Mouse (Mus musculus): ENCODE data around the gene Rpl15. TPM values are rescaled to one million over a fixed set of nuclear protein-coding genes. Genes with fewer than 3 reads are reported as not detected.
A peak's percentile ranks its signal among the peaks of the same experiment; 100 is the strongest.

Gene Rpl15
- polyA plus RNA-seq, 1 experiment from 2014 or later, result 262 TPM

GRCm38 (mm10) chr14:18263427-18263826 lies 7.8 kb downstream of the Rpl15 start:
- Histone ChIP-seq H3K9ac (ENCODE audit: low read depth, low read length) (no peak overlapping the region), H3K9me3 (ENCODE audit: control insufficient read depth) (no peaks in the 10 kb centered on the region), H3K36me3 (ENCODE audit: control insufficient read depth, insufficient read depth) (peaks cover 11% of the 10 kb centered on the region; the same call in 1 of the 2 replicates), H3K27me3 (replicated peaks; ENCODE audit: control insufficient read depth, insufficient read depth, low read length) (no peaks in the 10 kb centered on the region), H3K4me1 (replicated peaks; ENCODE audit: control insufficient read depth, insufficient read depth, low read length) (no peaks in the 10 kb centered on the region), H3K4me2 (replicated peaks; ENCODE audit: low read depth) (no peak overlapping the region), H3K27ac (ENCODE audit: low read depth, low read length) (no peak overlapping the region), H3K4me3 (ENCODE audit: low read depth, low read length) (no peak overlapping the region)
- WGBS, result 55% methylated on average over 4 of the region's 4 CpGs
- no peak for TF ChIP-seq CTCF (IDR thresholded peaks at IDR 0.05; ENCODE audit: low read depth)
- no peak for ATAC-seq

GRCm38 (mm10) chr14:18261203-18261602 lies 10.0 kb downstream of the Rpl15 start:
- Histone ChIP-seq H3K36me3 (ENCODE audit: control insufficient read depth, insufficient read depth) (no peaks in the 10 kb centered on the region), H3K9ac (ENCODE audit: low read depth, low read length) (no peak overlapping the region), H3K9me3 (ENCODE audit: control insufficient read depth) (no peaks in the 10 kb centered on the region), H3K4me2 (replicated peaks; ENCODE audit: low read depth) (no peak overlapping the region), H3K4me1 (replicated peaks; ENCODE audit: control insufficient read depth, insufficient read depth, low read length) (no peaks in the 10 kb centered on the region), H3K27ac (ENCODE audit: low read depth, low read length) (no peak overlapping the region), H3K27me3 (replicated peaks; ENCODE audit: control insufficient read depth, insufficient read depth, low read length) (no peaks in the 10 kb centered on the region), H3K4me3 (ENCODE audit: low read depth, low read length) (no peak overlapping the region)
- no peak for TF ChIP-seq CTCF (IDR thresholded peaks at IDR 0.05; ENCODE audit: low read depth)
- no peak for ATAC-seq
- 88% methylated on average over 3 of the region's 3 CpGs for WGBS

DNA sequence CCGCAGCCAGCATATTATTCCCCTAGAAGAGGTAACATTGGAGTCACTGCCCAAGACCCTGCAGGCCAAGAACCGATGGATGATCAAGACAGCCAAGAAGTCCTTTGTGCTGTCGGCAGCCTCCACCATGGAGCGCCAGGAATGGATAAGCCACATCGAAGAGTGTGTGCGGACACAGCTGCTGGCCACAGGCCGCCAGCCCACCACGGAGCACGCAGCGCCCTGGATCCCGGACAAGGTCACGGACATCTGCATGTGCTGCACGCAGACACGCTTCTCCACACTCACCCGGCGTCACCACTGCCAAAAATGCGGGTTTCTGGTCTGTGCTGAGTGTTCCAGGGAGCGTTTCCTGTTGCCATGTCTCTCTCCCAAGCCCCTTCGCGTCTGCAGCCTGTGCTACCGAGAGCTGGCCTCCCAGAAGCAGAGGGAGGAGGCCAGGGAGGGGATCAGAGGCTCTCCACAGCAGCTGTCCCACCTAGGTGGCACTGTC lies 28.5 kb downstream of the Rpl15 start:
- WGBS, result 84% methylated on average over 21 of the region's 21 CpGs
- no peak for ATAC-seq
- Histone ChIP-seq H3K4me3 (ENCODE audit: low read depth, low read length) (no peak overlapping the region), H3K27ac (ENCODE audit: low read depth, low read length) (no peak overlapping the region), H3K9ac (ENCODE audit: low read depth, low read length) (no peak overlapping the region), H3K9me3 (ENCODE audit: control insufficient read depth) (no peaks in the 10 kb centered on the region), H3K4me2 (replicated peaks; ENCODE audit: low read depth) (no peak overlapping the region), H3K36me3 (ENCODE audit: control insufficient read depth, insufficient read depth) (no peaks in the 10 kb centered on the region), H3K27me3 (replicated peaks; ENCODE audit: control insufficient read depth, insufficient read depth, low read length) (no peaks in the 10 kb centered on the region), H3K4me1 (replicated peaks; ENCODE audit: control insufficient read depth, insufficient read depth, low read length) (no peaks in the 10 kb centered on the region)
- TF ChIP-seq CTCF (IDR thresholded peaks at IDR 0.05; ENCODE audit: low read depth), result no peak

GRCm38 (mm10) chr14:18241786-18242185 lies 29.4 kb downstream of the Rpl15 start:
- Histone ChIP-seq H3K4me3 (ENCODE audit: low read depth, low read length) (no peak overlapping the region), H3K27ac (ENCODE audit: low read depth, low read length) (no peak overlapping the region), H3K4me1 (replicated peaks; ENCODE audit: control insufficient read depth, insufficient read depth, low read length) (no peaks in the 10 kb centered on the region), H3K9me3 (ENCODE audit: control insufficient read depth) (no peaks in the 10 kb centered on the region), H3K27me3 (replicated peaks; ENCODE audit: control insufficient read depth, insufficient read depth, low read length) (no peaks in the 10 kb centered on the region), H3K36me3 (ENCODE audit: control insufficient read depth, insufficient read depth) (no peaks in the 10 kb centered on the region), H3K9ac (ENCODE audit: low read depth, low read length) (no peak overlapping the region), H3K4me2 (replicated peaks; ENCODE audit: low read depth) (no peak overlapping the region)
- no peak for TF ChIP-seq CTCF (IDR thresholded peaks at IDR 0.05; ENCODE audit: low read depth)
- no peak for ATAC-seq
- 87% methylated on average over 4 of the region's 4 CpGs for WGBS

DNA sequence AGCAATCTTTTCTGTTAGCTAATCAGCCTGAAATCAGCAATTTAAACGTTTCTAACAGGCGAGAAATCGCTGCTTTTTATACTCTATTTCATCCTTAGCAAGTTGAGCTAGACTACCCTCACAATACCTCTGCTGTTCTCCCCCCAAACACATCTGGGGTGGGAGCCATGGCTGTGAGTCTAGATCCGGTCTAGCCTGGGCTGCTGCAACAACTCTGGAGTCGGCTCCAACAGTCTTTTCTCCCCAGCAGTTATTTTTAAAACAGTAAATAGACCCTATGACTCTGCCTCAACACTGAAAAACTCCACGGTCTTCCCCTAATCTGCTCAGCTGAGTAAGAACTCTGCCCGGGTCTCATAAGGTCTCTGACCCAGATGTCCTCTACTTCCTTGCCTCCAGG lies 31.1 kb downstream of the Rpl15 start:
- Histone ChIP-seq H3K9ac (ENCODE audit: low read depth, low read length) (no peak overlapping the region), H3K4me3 (ENCODE audit: low read depth, low read length) (no peak overlapping the region), H3K4me1 (replicated peaks; ENCODE audit: control insufficient read depth, insufficient read depth, low read length) (no peaks in the 10 kb centered on the region), H3K4me2 (replicated peaks; ENCODE audit: low read depth) (no peak overlapping the region), H3K27me3 (replicated peaks; ENCODE audit: control insufficient read depth, insufficient read depth, low read length) (no peaks in the 10 kb centered on the region), H3K9me3 (ENCODE audit: control insufficient read depth) (no peaks in the 10 kb centered on the region), H3K27ac (ENCODE audit: low read depth, low read length) (no peak overlapping the region), H3K36me3 (ENCODE audit: control insufficient read depth, insufficient read depth) (no peaks in the 10 kb centered on the region)
- 63% methylated on average over 7 of the region's 7 CpGs for WGBS
- ATAC-seq, result no peak
- TF ChIP-seq CTCF (IDR thresholded peaks at IDR 0.05; ENCODE audit: low read depth), result no peak

DNA sequence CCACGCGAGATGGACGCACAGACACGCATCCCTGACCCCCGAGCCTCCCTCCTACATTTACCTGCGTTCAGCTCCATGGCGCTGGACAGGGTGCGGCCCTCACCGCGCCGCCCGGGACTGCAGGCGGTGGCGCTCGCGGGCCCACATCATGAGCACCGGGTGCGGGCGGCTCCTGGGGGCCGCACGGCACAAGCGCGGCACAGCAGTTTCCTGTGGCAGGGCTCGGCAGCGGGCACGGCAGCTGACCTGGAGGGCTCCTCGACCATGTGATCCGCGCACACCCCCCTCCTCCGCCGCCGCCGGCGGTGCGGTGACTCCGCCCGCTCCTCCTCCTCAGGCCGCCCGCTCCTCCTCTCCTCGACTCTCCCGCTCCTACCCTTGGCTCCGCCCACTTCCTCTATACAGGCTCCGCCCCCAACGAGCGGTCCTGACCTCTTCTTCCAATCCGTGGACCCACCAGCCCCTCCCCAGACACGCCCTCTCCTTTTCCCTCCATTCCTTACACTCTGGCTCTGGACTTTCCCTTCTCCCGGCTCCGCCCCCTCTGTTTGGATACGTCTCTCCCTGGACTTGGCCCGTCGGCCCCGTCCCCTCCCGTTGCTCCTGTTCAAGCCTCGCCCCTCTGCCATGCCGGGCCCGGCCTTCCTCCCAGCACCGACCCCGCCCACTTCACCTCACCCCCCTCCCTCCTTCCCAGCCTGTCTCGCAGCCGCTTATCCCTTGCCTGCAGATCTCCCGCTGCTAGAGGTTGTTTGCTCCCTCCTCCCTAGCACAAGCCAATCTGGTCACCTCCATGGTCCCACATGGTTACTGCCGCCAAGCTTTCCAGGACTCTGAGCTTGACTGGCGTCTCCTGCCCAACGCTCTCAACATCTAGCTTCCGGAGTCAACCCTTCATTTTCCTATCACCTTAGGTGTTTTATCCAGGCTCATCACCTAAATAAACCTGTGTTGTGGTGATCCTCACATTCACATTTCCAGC lies 32.1 kb downstream of the Rpl15 start, which contains the start of gene Nr1d2:
Nr1d2 (minus strand) TSS at position 378 of the 982 bp plus-strand sequence.
- Histone ChIP-seq H3K4me3 (ENCODE audit: low read depth, low read length) (peak within 1 kb of the TSS; percentile 72), H3K36me3 (ENCODE audit: control insufficient read depth, insufficient read depth) (no peaks in the 10 kb centered on the region), H3K9ac (ENCODE audit: low read depth, low read length) (peak within 1 kb of the TSS; percentile 82), H3K27ac (ENCODE audit: low read depth, low read length) (peak within 1 kb of the TSS; percentile 95), H3K4me1 (replicated peaks; ENCODE audit: control insufficient read depth, insufficient read depth, low read length) (no peaks in the 10 kb centered on the region), H3K27me3 (replicated peaks; ENCODE audit: control insufficient read depth, insufficient read depth, low read length) (no peaks in the 10 kb centered on the region), H3K9me3 (ENCODE audit: control insufficient read depth) (no peaks in the 10 kb centered on the region), H3K4me2 (replicated peaks; ENCODE audit: low read depth) (peak within 1 kb of the TSS; percentile 81)
- peak; percentile 65 for TF ChIP-seq CTCF (IDR thresholded peaks at IDR 0.05; ENCODE audit: low read depth)
- WGBS, result under 1% methylated on average over 66 of the region's 66 CpGs
- ATAC-seq, result peak; percentile 91

Measured in intestine, postnatal 0 days (tissue).